Mouse (Mus musculus): ENCODE results near the gene Nell2.

DNA sequence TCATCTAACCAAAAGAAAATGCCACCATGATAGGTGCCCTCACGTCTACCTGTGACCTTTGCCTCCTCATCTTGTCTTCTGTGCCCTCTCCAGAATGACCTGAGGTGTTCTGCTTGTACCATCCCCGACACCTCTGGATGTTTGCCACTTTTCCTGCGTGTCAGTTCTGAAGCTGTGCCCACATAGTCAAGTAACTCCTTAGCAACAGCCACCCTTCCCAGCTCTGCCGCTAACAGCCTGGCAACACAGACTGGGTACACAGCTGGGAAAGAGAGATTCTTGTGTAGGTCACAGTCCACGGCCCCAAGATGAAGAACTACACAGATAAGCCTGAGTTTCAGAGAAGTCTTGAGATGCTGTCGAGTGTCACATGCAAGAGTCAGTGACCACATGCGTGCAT, 103.3 kb downstream of the Nell2 start:
- TF ChIP-seq EP300 (IDR thresholded peaks at IDR 0.05) (no peak), CTCF (IDR thresholded peaks at IDR 0.05) (no peak)

All from lung, postnatal 0 days (tissue).